Mouse (Mus musculus) left cerebral cortex, postnatal 25 days (tissue): ENCODE measurements around the gene E330034G19Rik. TPM values are rescaled to one million over a fixed set of nuclear protein-coding genes. Genes with fewer than 3 reads are reported as not detected.
"Not testable (repeated sequence)": the region's sequence is repeated elsewhere in the genome, so short reads cannot be mapped to it uniquely, and the experiment has no call there.

Source experiments
- DNase-seq, 2 experiments: peaks; one replicate each; pipeline ENCODE4 v3.0.0; 2022; ENCODE audit warnings: low spot score in 2 of 2, mixed read lengths in 1 of 2
- intact Hi-C: fragments of 180-260 bp; cut with DNase I; formaldehyde crosslinking; loops from one replicate; pipeline ENCODE4 v1.15.1; 2025
- total RNA-seq, 2 experiments: library from RNA; stranded (reverse); gene quantifications; 2 replicates each; pipeline ENCODE4 v1.2.3; 2021

E330034G19Rik gene
- total RNA-seq, 2 experiments from 2014 or later: not detected

- no peak for DNase-seq
- intact Hi-C loops: loop anchor here (10.0 kb wide), 1 partner anchor 48 kb away; no protein-coding TSS in a partner anchor
Observed at GRCm38 (mm10) chr14:24307146-24307545, 14.1 kb downstream of the E330034G19Rik start.

GRCm38 (mm10) chr14:24311110-24311509, 18.1 kb downstream of the E330034G19Rik start:
- intact Hi-C loops: loop anchor here (10.0 kb wide), 1 partner anchor 144 kb away; no protein-coding TSS in a partner anchor
- peak; percentile 69 to 77 for DNase-seq

DNA sequence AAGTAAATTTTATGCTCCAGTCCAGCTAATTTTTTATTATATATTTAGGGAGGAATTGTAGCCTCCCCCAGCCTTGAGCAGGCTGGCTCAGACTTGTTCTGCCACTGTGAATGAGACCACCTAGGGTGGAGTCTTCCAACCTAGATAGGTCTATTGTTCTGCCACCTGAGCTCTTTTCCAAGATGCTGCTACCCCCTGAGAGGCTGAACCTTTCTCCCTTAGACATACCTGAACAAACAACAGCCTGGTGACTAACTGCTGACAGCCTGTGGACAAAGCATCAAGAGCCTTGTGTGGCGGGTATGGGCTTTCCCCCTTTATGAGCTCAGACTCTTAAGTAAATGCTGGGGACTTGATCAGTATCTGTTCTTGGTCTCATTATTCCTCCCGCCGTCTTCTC, 54.0 kb downstream of the E330034G19Rik start:
- DNase-seq, intact Hi-C loops: not testable (repeated sequence)

DNA sequence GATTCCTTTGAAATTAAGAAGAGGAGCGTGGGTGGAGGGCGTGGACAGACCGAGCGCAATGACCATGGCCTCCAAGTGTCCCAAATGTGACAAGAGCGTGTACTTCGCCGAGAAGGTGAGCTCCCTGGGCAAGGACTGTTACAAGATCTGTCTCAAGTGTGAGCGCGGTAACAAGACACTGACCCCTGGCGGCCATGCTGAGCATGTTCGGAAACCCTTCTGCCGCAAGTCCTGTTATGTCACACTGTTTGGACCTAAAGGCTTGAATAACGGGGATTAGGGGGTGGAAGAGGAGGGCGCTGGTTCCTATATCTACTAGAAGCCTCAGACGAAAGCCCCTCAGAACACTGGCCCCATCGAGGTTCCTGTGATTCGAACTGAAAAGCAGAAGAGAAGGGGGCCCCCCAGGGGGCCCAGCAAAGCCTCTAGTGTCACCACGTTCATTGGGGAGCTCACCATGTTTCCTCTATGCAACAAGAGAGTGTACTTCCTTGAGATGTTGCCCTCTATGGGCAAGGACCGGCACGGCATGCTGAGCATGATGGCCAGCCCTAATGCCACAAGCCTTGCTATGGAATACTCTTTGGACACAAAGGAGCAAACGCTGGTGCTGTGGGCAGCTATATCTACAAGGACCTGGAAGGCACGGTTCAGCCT, 65.4 kb downstream of the E330034G19Rik start:
- peak; percentile 7 to 20 for DNase-seq
- intact Hi-C loops: loop anchor here (5.0 to 10.0 kb wide), 2 partner anchors 54 to 69 kb away; no protein-coding TSS in a partner anchor

Other genes starting within 250 kb of the E330034G19Rik start
- 10 to 100 TPM; 36.7 to 37.3 TPM for gene Dlg5, start 47.3 kb upstream of the E330034G19Rik start, total RNA-seq
- 10 to 100 TPM; 34.4 to 37.3 TPM for gene Polr3a, start 193.8 kb downstream of the E330034G19Rik start, total RNA-seq
- gene Rps24, start 193.9 kb downstream of the E330034G19Rik start, total RNA-seq: 100 to 1,000 TPM; 645 to 677 TPM